Mouse (Mus musculus) thymus, postnatal 10 days (tissue): Measurements from ENCODE around the gene Eif4g1.
"Not testable (repeated sequence)": the region's sequence is repeated elsewhere in the genome, so short reads cannot be mapped to it uniquely, and the experiment has no call there.

Experiments
- DNase-seq, 2 experiments: peaks; one replicate each; pipeline ENCODE4 v3.0.0; 2021; ENCODE audit warnings: low spot score in 2 of 2

The Eif4g1 gene

GRCm38 (mm10) chr16:20668013-20668412, at the start of gene Eif4g1:
Eif4g1 (plus strand) TSS chr16:20668313.
- DNase-seq: not testable (repeated sequence)

- DNase-seq: no peak
Measured at GRCm38 (mm10) chr16:20619541-20620398, 48.3 kb upstream of the Eif4g1 start.

- DNase-seq: no peak
Measured at GRCm38 (mm10) chr16:20620399-20620735, 47.7 kb upstream of the Eif4g1 start.

GRCm38 (mm10) chr16:20620751-20621190, 47.3 kb upstream of the Eif4g1 start:
- DNase-seq: peak in 1 of 2 experiments; percentile 14

GRCm38 (mm10) chr16:20621191-20621990, 46.7 kb upstream of the Eif4g1 start, which contains the start of gene Camk2n2:
Camk2n2 (minus strand) TSS chr16:20621287.
- peak in 1 of 2 experiments; percentile 35 for DNase-seq

- peak in 1 of 2 experiments; percentile 16 for DNase-seq
Measured at GRCm38 (mm10) chr16:20621991-20622685, 46.0 kb upstream of the Eif4g1 start.

GRCm38 (mm10) chr16:20623211-20623610, 44.9 kb upstream of the Eif4g1 start:
- DNase-seq: no peak

- DNase-seq: no peak
Measured at GRCm38 (mm10) chr16:20628871-20629391, 39.2 kb upstream of the Eif4g1 start.

GRCm38 (mm10) chr16:20629731-20630634, 38.1 kb upstream of the Eif4g1 start, which contains the start of gene Ece2:
Ece2 (plus strand) TSS chr16:20629828.
- DNase-seq: no peak

GRCm38 (mm10) chr16:20637410-20637809, 30.7 kb upstream of the Eif4g1 start:
- DNase-seq: no peak

GRCm38 (mm10) chr16:20638367-20638766, 29.7 kb upstream of the Eif4g1 start:
- no peak for DNase-seq

GRCm38 (mm10) chr16:20642161-20642560, 26.0 kb upstream of the Eif4g1 start:
- peak; percentile 25 to 63 for DNase-seq

GRCm38 (mm10) chr16:20643911-20644310, 24.2 kb upstream of the Eif4g1 start:
- no peak for DNase-seq

GRCm38 (mm10) chr16:20651076-20651946, 16.8 kb upstream of the Eif4g1 start, which contains the start of gene Psmd2:
Psmd2 (plus strand) TSS chr16:20651652.
- DNase-seq: peak; percentile 86 to 94

- DNase-seq: no peak
Measured at GRCm38 (mm10) chr16:20651947-20652310, 16.2 kb upstream of the Eif4g1 start.

GRCm38 (mm10) chr16:20653315-20653714, 14.8 kb upstream of the Eif4g1 start:
- DNase-seq: no peak

- no peak for DNase-seq
Measured at GRCm38 (mm10) chr16:20657661-20658060, 10.5 kb upstream of the Eif4g1 start.

GRCm38 (mm10) chr16:20670291-20670690, 2.2 kb downstream of the Eif4g1 start:
- DNase-seq: no peak

GRCm38 (mm10) chr16:20671886-20672285, 3.8 kb downstream of the Eif4g1 start:
- no peak for DNase-seq

GRCm38 (mm10) chr16:20672500-20672902, 4.4 kb downstream of the Eif4g1 start:
- DNase-seq: peak; percentile 91 to 92
